Mouse (Mus musculus): ENCODE measurements around the gene Kif5a. TPM values are rescaled to one million over a fixed set of nuclear protein-coding genes. Genes with fewer than 3 reads are reported as not detected.

The Kif5a gene
- polyA plus RNA-seq, 1 experiment: 0.14 TPM

GRCm38 (mm10) chr10:127295986-127296794, 33.0 kb upstream of the Kif5a start:
- H3K4me2 ChIP-seq (ENCODE audit: low read depth): no peak overlapping the region
- H3ac ChIP-seq (ENCODE audit: control insufficient read depth, insufficient read length): no peak overlapping the region
- H3K27me3 ChIP-seq (ENCODE audit: control insufficient read depth, insufficient read depth, insufficient read length): no peaks in the 10 kb centered on the region
- TF ChIP-seq USF1 (IDR thresholded peaks at IDR 0.05; ENCODE audit: low read depth) (no peak), MAX (IDR thresholded peaks at IDR 0.05; ENCODE audit: low read depth) (no peak), POLR2AphosphoS2 (IDR thresholded peaks at IDR 0.05; ENCODE audit: insufficient read length, low read depth) (peak; percentile 94), MYOG (IDR thresholded peaks at IDR 0.05; ENCODE audit: control insufficient read depth in 1 of 3, insufficient read depth in 1 of 3, insufficient read length in 2 of 3, low read depth in 2 of 3) (no peak), POLR2A (IDR thresholded peaks at IDR 0.05; ENCODE audit: insufficient read length, low read depth) (peak; percentile 82)
- no peak overlapping the region for H3K4me3 ChIP-seq
- peaks cover 42% of the 10 kb centered on the region for H3K79me2 ChIP-seq (ENCODE audit: control insufficient read depth, insufficient read depth)
- H3K36me3 ChIP-seq (ENCODE audit: control insufficient read depth, insufficient read depth): peaks cover 81% of the 10 kb centered on the region

- peak; percentile 59 for TF ChIP-seq POLR2A (IDR thresholded peaks at IDR 0.05; ENCODE audit: insufficient read length, low read depth)
- TF ChIP-seq MAX (IDR thresholded peaks at IDR 0.05; ENCODE audit: low read depth): no peak
- no peak for TF ChIP-seq E2F4 (IDR thresholded peaks at IDR 0.05; ENCODE audit: insufficient read depth)
- peak; percentile 90 for TF ChIP-seq POLR2AphosphoS2 (IDR thresholded peaks at IDR 0.05; ENCODE audit: insufficient read length, low read depth)
- no peak for TF ChIP-seq REST (IDR thresholded peaks at IDR 0.05; ENCODE audit: insufficient read depth, insufficient read length)
- Histone ChIP-seq H3K4me3 (no peak overlapping the region), H3K4me2 (ENCODE audit: low read depth) (no peak overlapping the region), H3K36me3 (ENCODE audit: control insufficient read depth, insufficient read depth) (peaks cover 72% of the 10 kb centered on the region), H3K79me2 (ENCODE audit: control insufficient read depth, insufficient read depth) (peaks cover 44% of the 10 kb centered on the region), H3ac (ENCODE audit: control insufficient read depth, insufficient read length) (no peak overlapping the region), H3K27me3 (ENCODE audit: control insufficient read depth, insufficient read depth, insufficient read length) (no peaks in the 10 kb centered on the region)
Measured at GRCm38 (mm10) chr10:127294895-127295510, 31.9 kb upstream of the Kif5a start.

GRCm38 (mm10) chr10:127293590-127294113, 30.5 kb upstream of the Kif5a start:
- H3K27me3 ChIP-seq (ENCODE audit: control insufficient read depth, insufficient read depth, insufficient read length): no peaks in the 10 kb centered on the region
- H3K4me2 ChIP-seq (ENCODE audit: low read depth): peak overlapping the region; percentile 94
- peak; percentile 90 for TF ChIP-seq POLR2AphosphoS2 (IDR thresholded peaks at IDR 0.05; ENCODE audit: insufficient read length, low read depth)
- no peak for TF ChIP-seq MYOG (IDR thresholded peaks at IDR 0.05; ENCODE audit: control insufficient read depth in 1 of 3, insufficient read depth in 1 of 3, insufficient read length in 2 of 3, low read depth in 2 of 3)
- TF ChIP-seq MYOD1 (IDR thresholded peaks at IDR 0.05; ENCODE audit: control insufficient read depth in 1 of 3, insufficient read length in 2 of 3, low read depth in 2 of 3): no peak
- no peak for TF ChIP-seq TCF3 (IDR thresholded peaks at IDR 0.05; ENCODE audit: insufficient read length, low read depth)
- no peak for TF ChIP-seq SRF (IDR thresholded peaks at IDR 0.05; ENCODE audit: control insufficient read depth, insufficient read length, low read depth)
- no peak for TF ChIP-seq MAX (IDR thresholded peaks at IDR 0.05; ENCODE audit: low read depth)
- TF ChIP-seq POLR2A (IDR thresholded peaks at IDR 0.05; ENCODE audit: insufficient read length, low read depth): peak; percentile 23
- no peak for TF ChIP-seq TCF12 (IDR thresholded peaks at IDR 0.05; ENCODE audit: insufficient read depth, poor library complexity, severe bottlenecking)
- TF ChIP-seq CEBPB (IDR thresholded peaks at IDR 0.05; ENCODE audit: insufficient read depth, poor library complexity, severe bottlenecking): no peak
- no peak for TF ChIP-seq USF1 (IDR thresholded peaks at IDR 0.05; ENCODE audit: low read depth)
- no peak for TF ChIP-seq REST (IDR thresholded peaks at IDR 0.05; ENCODE audit: insufficient read depth, insufficient read length)
- no peak for TF ChIP-seq E2F4 (IDR thresholded peaks at IDR 0.05; ENCODE audit: insufficient read depth)
- H3K4me3 ChIP-seq: peak overlapping the region; percentile 100
- peaks cover 44% of the 10 kb centered on the region for H3K79me2 ChIP-seq (ENCODE audit: control insufficient read depth, insufficient read depth)
- peaks cover 66% of the 10 kb centered on the region for H3K36me3 ChIP-seq (ENCODE audit: control insufficient read depth, insufficient read depth)
- H3ac ChIP-seq (ENCODE audit: control insufficient read depth, insufficient read length): no peak overlapping the region

GRCm38 (mm10) chr10:127292987-127293538, 29.9 kb upstream of the Kif5a start:
- Histone ChIP-seq H3ac (ENCODE audit: control insufficient read depth, insufficient read length) (no peak overlapping the region), H3K36me3 (ENCODE audit: control insufficient read depth, insufficient read depth) (peaks cover 65% of the 10 kb centered on the region), H3K4me3 (peak overlapping the region; percentile 100), H3K27me3 (ENCODE audit: control insufficient read depth, insufficient read depth, insufficient read length) (no peaks in the 10 kb centered on the region), H3K79me2 (ENCODE audit: control insufficient read depth, insufficient read depth) (peaks cover 47% of the 10 kb centered on the region), H3K4me2 (ENCODE audit: low read depth) (peak overlapping the region; percentile 94)
- TF ChIP-seq POLR2A (IDR thresholded peaks at IDR 0.05; ENCODE audit: insufficient read length, low read depth) (peak; percentile 51), REST (IDR thresholded peaks at IDR 0.05; ENCODE audit: insufficient read depth, insufficient read length) (no peak), E2F4 (IDR thresholded peaks at IDR 0.05; ENCODE audit: insufficient read depth) (no peak), USF1 (IDR thresholded peaks at IDR 0.05; ENCODE audit: low read depth) (no peak), MYOG (IDR thresholded peaks at IDR 0.05; ENCODE audit: control insufficient read depth in 1 of 3, insufficient read depth in 1 of 3, insufficient read length in 2 of 3, low read depth in 2 of 3) (no peak), CEBPB (IDR thresholded peaks at IDR 0.05; ENCODE audit: insufficient read depth, poor library complexity, severe bottlenecking) (no peak), SRF (IDR thresholded peaks at IDR 0.05; ENCODE audit: control insufficient read depth, insufficient read length, low read depth) (no peak), TCF3 (IDR thresholded peaks at IDR 0.05; ENCODE audit: insufficient read length, low read depth) (no peak), TCF12 (IDR thresholded peaks at IDR 0.05; ENCODE audit: insufficient read depth, poor library complexity, severe bottlenecking) (no peak), POLR2AphosphoS2 (IDR thresholded peaks at IDR 0.05; ENCODE audit: insufficient read length, low read depth) (peak; percentile 85), MAX (IDR thresholded peaks at IDR 0.05; ENCODE audit: low read depth) (no peak), MYOD1 (IDR thresholded peaks at IDR 0.05; ENCODE audit: control insufficient read depth in 1 of 3, insufficient read length in 2 of 3, low read depth in 2 of 3) (no peak)
